Mouse (Mus musculus): ENCODE measurements around the gene Kcnj10. TPM values are rescaled to one million over a fixed set of nuclear protein-coding genes. Genes with fewer than 3 reads are reported as not detected.

The Kcnj10 gene
- polyA plus RNA-seq, 2 experiments: 0.03 to 0.18 TPM

GRCm38 (mm10) chr1:172328041-172328440 is 13.0 kb upstream of the Kcnj10 start:
- 0 out of 2 replicates have a peak, but pooled peaks cover 3% of the 10 kb centered on the region for H3K9me3 ChIP-seq (ENCODE audit: control insufficient read depth, low read length)
- H3K4me2 ChIP-seq (replicated peaks; ENCODE audit: low read depth, low read length, severe bottlenecking): no peak overlapping the region
- TF ChIP-seq POLR2A (IDR thresholded peaks at IDR 0.05; ENCODE audit: borderline replicate concordance, extremely low read depth, insufficient read depth, insufficient read length): no peak
- no peak for DNase-seq (ENCODE audit: low spot score)
- H3K4me3 ChIP-seq (replicated peaks; ENCODE audit: low read length): no peak overlapping the region
- H3K27me3 ChIP-seq (ENCODE audit: control insufficient read depth, insufficient read depth, low read length): peaks cover 39% of the 10 kb centered on the region
- ATAC-seq (ENCODE audit: low FRiP score, low read depth): no peak
- H3K36me3 ChIP-seq (ENCODE audit: control insufficient read depth, insufficient read depth, low read length): no peaks in the 10 kb centered on the region
- no peak overlapping the region for H3K27ac ChIP-seq (replicated peaks; ENCODE audit: low read depth, low read length)
- H3K9ac ChIP-seq (ENCODE audit: low read depth, low read length, severe bottlenecking): no peak overlapping the region
- peaks cover 3% of the 10 kb centered on the region; the same call in 1 of the 2 replicates for H3K4me1 ChIP-seq (ENCODE audit: control insufficient read depth, insufficient read depth, low read length)
- 69% methylated on average over 3 of the region's 3 CpGs for WGBS

GRCm38 (mm10) chr1:172328461-172328860 is 12.5 kb upstream of the Kcnj10 start:
- no peak overlapping the region for H3K4me3 ChIP-seq (replicated peaks; ENCODE audit: low read length)
- H3K27me3 ChIP-seq (ENCODE audit: control insufficient read depth, insufficient read depth, low read length): peaks cover 39% of the 10 kb centered on the region
- no peak overlapping the region for H3K4me2 ChIP-seq (replicated peaks; ENCODE audit: low read depth, low read length, severe bottlenecking)
- H3K9ac ChIP-seq (ENCODE audit: low read depth, low read length, severe bottlenecking): no peak overlapping the region
- 74% methylated on average over 7 of the region's 7 CpGs for WGBS
- peaks cover 3% of the 10 kb centered on the region; the same call in 1 of the 2 replicates for H3K4me1 ChIP-seq (ENCODE audit: control insufficient read depth, insufficient read depth, low read length)
- no peaks in the 10 kb centered on the region for H3K36me3 ChIP-seq (ENCODE audit: control insufficient read depth, insufficient read depth, low read length)
- ATAC-seq (ENCODE audit: low FRiP score, low read depth): no peak
- no peak for TF ChIP-seq POLR2A (IDR thresholded peaks at IDR 0.05; ENCODE audit: borderline replicate concordance, extremely low read depth, insufficient read depth, insufficient read length)
- 0 out of 2 replicates have a peak, but pooled peaks cover 3% of the 10 kb centered on the region for H3K9me3 ChIP-seq (ENCODE audit: control insufficient read depth, low read length)
- no peak for DNase-seq (ENCODE audit: low spot score)
- no peak overlapping the region for H3K27ac ChIP-seq (replicated peaks; ENCODE audit: low read depth, low read length)

GRCm38 (mm10) chr1:172329131-172329530 is 11.9 kb upstream of the Kcnj10 start, which contains the start of gene Kcnj9:
Gene Kcnj9 (minus strand): TSS chr1:172329318.
- H3K27ac ChIP-seq (replicated peaks; ENCODE audit: low read depth, low read length): no peak within 1 kb of the TSS
- H3K4me3 ChIP-seq (replicated peaks; ENCODE audit: low read length): no peak within 1 kb of the TSS
- no peak for TF ChIP-seq POLR2A (IDR thresholded peaks at IDR 0.05; ENCODE audit: borderline replicate concordance, extremely low read depth, insufficient read depth, insufficient read length)
- H3K4me2 ChIP-seq (replicated peaks; ENCODE audit: low read depth, low read length, severe bottlenecking): no peak within 1 kb of the TSS
- 41% methylated on average over 9 of the region's 9 CpGs for WGBS
- peaks cover 3% of the 10 kb centered on the region; the same call in 1 of the 2 replicates for H3K4me1 ChIP-seq (ENCODE audit: control insufficient read depth, insufficient read depth, low read length)
- H3K27me3 ChIP-seq (ENCODE audit: control insufficient read depth, insufficient read depth, low read length): peaks cover 39% of the 10 kb centered on the region
- H3K9me3 ChIP-seq (ENCODE audit: control insufficient read depth, low read length): 0 out of 2 replicates have a peak, but pooled peaks cover 3% of the 10 kb centered on the region
- ATAC-seq (ENCODE audit: low FRiP score, low read depth): no peak
- no peaks in the 10 kb centered on the region for H3K36me3 ChIP-seq (ENCODE audit: control insufficient read depth, insufficient read depth, low read length)
- H3K9ac ChIP-seq (ENCODE audit: low read depth, low read length, severe bottlenecking): no peak within 1 kb of the TSS
- no peak for DNase-seq (ENCODE audit: low spot score)

- WGBS: 77% methylated on average over 6 of the region's 6 CpGs
- Histone ChIP-seq H3K36me3 (ENCODE audit: control insufficient read depth, insufficient read depth, low read length) (no peaks in the 10 kb centered on the region), H3K4me1 (ENCODE audit: control insufficient read depth, insufficient read depth, low read length) (peaks cover 3% of the 10 kb centered on the region; the same call in 1 of the 2 replicates), H3K9ac (ENCODE audit: low read depth, low read length, severe bottlenecking) (no peak overlapping the region), H3K4me2 (replicated peaks; ENCODE audit: low read depth, low read length, severe bottlenecking) (no peak overlapping the region), H3K27me3 (ENCODE audit: control insufficient read depth, insufficient read depth, low read length) (peaks cover 39% of the 10 kb centered on the region), H3K9me3 (ENCODE audit: control insufficient read depth, low read length) (0 out of 2 replicates have a peak, but pooled peaks cover 3% of the 10 kb centered on the region), H3K4me3 (replicated peaks; ENCODE audit: low read length) (no peak overlapping the region), H3K27ac (replicated peaks; ENCODE audit: low read depth, low read length) (no peak overlapping the region)
- no peak for TF ChIP-seq POLR2A (IDR thresholded peaks at IDR 0.05; ENCODE audit: borderline replicate concordance, extremely low read depth, insufficient read depth, insufficient read length)
- ATAC-seq (ENCODE audit: low FRiP score, low read depth): no peak
- DNase-seq (ENCODE audit: low spot score): no peak
Observed at GRCm38 (mm10) chr1:172329616-172330015, 11.4 kb upstream of the Kcnj10 start.

- H3K36me3 ChIP-seq (ENCODE audit: control insufficient read depth, insufficient read depth, low read length): no peaks in the 10 kb centered on the region
- TF ChIP-seq POLR2A (IDR thresholded peaks at IDR 0.05; ENCODE audit: borderline replicate concordance, extremely low read depth, insufficient read depth, insufficient read length): no peak
- H3K4me1 ChIP-seq (ENCODE audit: control insufficient read depth, insufficient read depth, low read length): no peaks in the 10 kb centered on the region
- H3K4me3 ChIP-seq (replicated peaks; ENCODE audit: low read length): no peak overlapping the region
- H3K9ac ChIP-seq (ENCODE audit: low read depth, low read length, severe bottlenecking): no peak overlapping the region
- DNase-seq (ENCODE audit: low spot score): no peak
- no peak overlapping the region for H3K4me2 ChIP-seq (replicated peaks; ENCODE audit: low read depth, low read length, severe bottlenecking)
- H3K27ac ChIP-seq (replicated peaks; ENCODE audit: low read depth, low read length): no peak overlapping the region
- 0 out of 2 replicates have a peak, but pooled peaks cover 3% of the 10 kb centered on the region for H3K9me3 ChIP-seq (ENCODE audit: control insufficient read depth, low read length)
- no peak for ATAC-seq (ENCODE audit: low FRiP score, low read depth)
- peaks cover 27% of the 10 kb centered on the region for H3K27me3 ChIP-seq (ENCODE audit: control insufficient read depth, insufficient read depth, low read length)
- WGBS: 75% methylated on average over 8 of the region's 8 CpGs
Observed at GRCm38 (mm10) chr1:172331422-172331947, 9.5 kb upstream of the Kcnj10 start.
